Mouse (Mus musculus): ENCODE measurements around the gene Specc1l. TPM values are rescaled to one million over a fixed set of nuclear protein-coding genes. Genes with fewer than 3 reads are reported as not detected.

The Specc1l gene
- polyA plus RNA-seq, 1 experiment: 23.1 TPM

DNA sequence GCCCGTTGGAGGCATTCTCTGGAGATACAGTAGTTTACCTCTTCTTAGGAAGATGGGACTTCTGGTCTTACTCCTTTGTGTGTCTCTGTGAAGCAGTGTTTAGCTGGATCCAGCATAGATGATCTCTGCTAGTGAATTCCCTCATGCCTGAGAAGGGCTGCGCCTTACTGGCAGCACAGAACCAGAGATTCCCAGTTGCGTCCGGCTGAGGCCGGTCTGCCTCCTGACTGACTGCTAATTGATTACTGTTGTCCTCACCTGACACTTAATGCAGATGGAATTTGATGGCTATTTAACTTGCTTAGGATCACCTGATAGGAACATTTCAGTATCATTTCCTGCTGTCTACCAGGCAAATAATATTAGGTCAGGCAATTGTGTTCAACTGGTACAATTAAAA lies 49.4 kb downstream of the Specc1l start:
- Histone ChIP-seq H3K4me3 (ENCODE audit: insufficient read depth, low read length) (no peak overlapping the region), H3K4me1 (ENCODE audit: control insufficient read depth, insufficient read depth, low read length) (peaks cover 1% of the 10 kb centered on the region), H3K27ac (ENCODE audit: insufficient read depth, low read length) (no peak overlapping the region)
- TF ChIP-seq POLR2A (IDR thresholded peaks at IDR 0.05; ENCODE audit: extremely low read depth, insufficient read depth, low read length): no peak
- no peak for TF ChIP-seq CTCF (IDR thresholded peaks at IDR 0.05; ENCODE audit: extremely low read depth, insufficient read depth, low read length)

DNA sequence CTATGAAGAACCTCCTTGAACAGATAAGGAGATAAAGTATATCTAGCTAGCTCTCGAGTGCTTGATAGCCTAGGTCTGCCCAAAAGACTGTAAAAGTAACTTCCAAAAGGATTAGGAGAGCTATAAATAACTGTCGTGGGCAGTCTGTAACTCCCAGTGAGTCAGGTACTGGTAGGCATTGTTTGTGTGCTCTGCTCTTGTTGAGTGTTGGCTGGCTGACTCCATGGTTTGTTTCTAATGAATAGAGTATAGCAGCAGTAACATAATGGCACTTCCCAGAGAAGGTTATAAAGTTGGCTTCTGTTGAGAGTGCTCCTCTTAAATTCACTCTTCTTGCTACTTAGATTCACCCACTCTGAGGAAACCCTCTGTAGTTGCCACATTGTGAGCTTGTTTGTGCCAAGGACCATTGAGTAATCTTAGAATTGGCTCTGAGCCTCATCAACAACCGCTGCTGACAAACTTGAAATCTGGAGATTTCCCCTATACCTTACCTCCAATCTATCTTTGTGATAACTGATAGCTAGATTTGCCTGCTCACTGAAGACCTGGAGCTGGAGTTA lies 53.2 kb downstream of the Specc1l start:
- H3K27ac ChIP-seq (ENCODE audit: insufficient read depth, low read length): no peak overlapping the region
- H3K4me3 ChIP-seq (ENCODE audit: insufficient read depth, low read length): no peak overlapping the region
- TF ChIP-seq CTCF (IDR thresholded peaks at IDR 0.05; ENCODE audit: extremely low read depth, insufficient read depth, low read length): no peak
- TF ChIP-seq POLR2A (IDR thresholded peaks at IDR 0.05; ENCODE audit: extremely low read depth, insufficient read depth, low read length): no peak
- peaks cover 1% of the 10 kb centered on the region; the same call in 1 of the 2 replicates for H3K4me1 ChIP-seq (ENCODE audit: control insufficient read depth, insufficient read depth, low read length)

DNA sequence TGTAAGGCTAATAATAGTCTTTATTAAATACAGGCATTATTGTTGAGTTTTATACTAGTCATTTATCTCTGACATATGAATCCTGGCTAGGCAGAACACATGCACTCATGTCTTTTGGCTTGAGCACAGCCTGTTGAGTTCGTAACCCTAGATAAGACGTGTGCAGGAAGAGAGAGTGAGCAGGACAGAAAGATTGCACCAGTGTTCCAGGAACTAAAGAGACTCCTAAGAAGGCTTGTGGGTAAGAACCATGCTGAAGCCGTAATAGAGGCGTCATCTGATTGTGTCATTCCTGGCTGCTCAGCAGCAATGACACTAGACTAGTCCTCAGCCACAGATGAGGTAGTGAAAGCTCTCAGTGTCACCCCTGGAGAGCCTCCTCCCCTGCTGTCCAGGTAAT lies 61.1 kb downstream of the Specc1l start:
- TF ChIP-seq CTCF (IDR thresholded peaks at IDR 0.05; ENCODE audit: extremely low read depth, insufficient read depth, low read length) (no peak), POLR2A (IDR thresholded peaks at IDR 0.05; ENCODE audit: extremely low read depth, insufficient read depth, low read length) (no peak)
- H3K4me3 ChIP-seq (ENCODE audit: insufficient read depth, low read length): no peak overlapping the region
- no peaks in the 10 kb centered on the region for H3K4me1 ChIP-seq (ENCODE audit: control insufficient read depth, insufficient read depth, low read length)
- H3K27ac ChIP-seq (ENCODE audit: insufficient read depth, low read length): no peak overlapping the region

- H3K27ac ChIP-seq (ENCODE audit: insufficient read depth, low read length): no peak overlapping the region
- no peak for TF ChIP-seq POLR2A (IDR thresholded peaks at IDR 0.05; ENCODE audit: extremely low read depth, insufficient read depth, low read length)
- no peak for TF ChIP-seq CTCF (IDR thresholded peaks at IDR 0.05; ENCODE audit: extremely low read depth, insufficient read depth, low read length)
- no peaks in the 10 kb centered on the region for H3K4me1 ChIP-seq (ENCODE audit: control insufficient read depth, insufficient read depth, low read length)
- no peak overlapping the region for H3K4me3 ChIP-seq (ENCODE audit: insufficient read depth, low read length)
Measured at GRCm38 (mm10) chr10:75276427-75277013, 64.6 kb downstream of the Specc1l start.

GRCm38 (mm10) chr10:75277501-75277900 lies 65.6 kb downstream of the Specc1l start:
- Histone ChIP-seq H3K4me3 (ENCODE audit: insufficient read depth, low read length) (no peak overlapping the region), H3K4me1 (ENCODE audit: control insufficient read depth, insufficient read depth, low read length) (no peaks in the 10 kb centered on the region)
- TF ChIP-seq POLR2A (IDR thresholded peaks at IDR 0.05; ENCODE audit: extremely low read depth, insufficient read depth, low read length) (no peak), CTCF (IDR thresholded peaks at IDR 0.05; ENCODE audit: extremely low read depth, insufficient read depth, low read length) (peak; percentile 46)

GRCm38 (mm10) chr10:75282648-75283047 lies 70.8 kb downstream of the Specc1l start:
- no peak overlapping the region for H3K27ac ChIP-seq (ENCODE audit: insufficient read depth, low read length)
- H3K4me3 ChIP-seq (ENCODE audit: insufficient read depth, low read length): no peak overlapping the region
- TF ChIP-seq POLR2A (IDR thresholded peaks at IDR 0.05; ENCODE audit: extremely low read depth, insufficient read depth, low read length) (no peak), CTCF (IDR thresholded peaks at IDR 0.05; ENCODE audit: extremely low read depth, insufficient read depth, low read length) (no peak)
- no peaks in the 10 kb centered on the region for H3K4me1 ChIP-seq (ENCODE audit: control insufficient read depth, insufficient read depth, low read length)

More at GRCm38 (mm10) chr10:75277501-75277900, 65.6 kb downstream of the Specc1l start:
- no peak overlapping the region for H3K27ac ChIP-seq (ENCODE audit: insufficient read depth, low read length)

GRCm38 (mm10) chr10:75283821-75284220 lies 71.9 kb downstream of the Specc1l start:
- TF ChIP-seq POLR2A (IDR thresholded peaks at IDR 0.05; ENCODE audit: extremely low read depth, insufficient read depth, low read length) (no peak), CTCF (IDR thresholded peaks at IDR 0.05; ENCODE audit: extremely low read depth, insufficient read depth, low read length) (no peak)
- H3K4me3 ChIP-seq (ENCODE audit: insufficient read depth, low read length): no peak overlapping the region
- no peak overlapping the region for H3K27ac ChIP-seq (ENCODE audit: insufficient read depth, low read length)
- H3K4me1 ChIP-seq (ENCODE audit: control insufficient read depth, insufficient read depth, low read length): no peaks in the 10 kb centered on the region

DNA sequence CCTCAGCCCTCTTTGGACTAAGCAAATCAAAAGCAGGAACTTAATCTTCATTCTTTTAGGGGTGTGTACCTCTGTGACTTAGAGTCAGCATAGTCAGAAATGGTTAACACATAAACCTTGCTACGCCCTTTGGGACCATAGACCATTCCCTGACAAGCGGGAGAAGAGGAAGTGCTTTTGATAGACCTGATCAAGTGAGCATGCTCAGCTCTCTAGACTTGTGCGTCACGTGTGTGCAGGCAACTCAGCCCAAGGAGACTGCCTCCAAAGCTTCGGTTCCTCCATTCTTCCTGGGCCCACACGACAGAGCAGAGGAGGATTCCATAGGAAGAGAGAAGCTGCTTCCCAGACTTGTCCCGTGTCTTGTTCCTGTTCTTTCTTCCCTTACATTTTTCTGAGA lies 76.7 kb downstream of the Specc1l start:
- TF ChIP-seq CTCF (IDR thresholded peaks at IDR 0.05; ENCODE audit: extremely low read depth, insufficient read depth, low read length): no peak
- no peak for TF ChIP-seq POLR2A (IDR thresholded peaks at IDR 0.05; ENCODE audit: extremely low read depth, insufficient read depth, low read length)
- Histone ChIP-seq H3K27ac (ENCODE audit: insufficient read depth, low read length) (no peak overlapping the region), H3K4me3 (ENCODE audit: insufficient read depth, low read length) (no peak overlapping the region), H3K4me1 (ENCODE audit: control insufficient read depth, insufficient read depth, low read length) (no peaks in the 10 kb centered on the region)

- Histone ChIP-seq H3K27ac (ENCODE audit: insufficient read depth, low read length) (no peak overlapping the region), H3K4me1 (ENCODE audit: control insufficient read depth, insufficient read depth, low read length) (no peaks in the 10 kb centered on the region), H3K4me3 (ENCODE audit: insufficient read depth, low read length) (no peak overlapping the region)
- TF ChIP-seq POLR2A (IDR thresholded peaks at IDR 0.05; ENCODE audit: extremely low read depth, insufficient read depth, low read length): no peak
- TF ChIP-seq CTCF (IDR thresholded peaks at IDR 0.05; ENCODE audit: extremely low read depth, insufficient read depth, low read length): no peak
Measured at GRCm38 (mm10) chr10:75289392-75289791, 77.5 kb downstream of the Specc1l start.

DNA sequence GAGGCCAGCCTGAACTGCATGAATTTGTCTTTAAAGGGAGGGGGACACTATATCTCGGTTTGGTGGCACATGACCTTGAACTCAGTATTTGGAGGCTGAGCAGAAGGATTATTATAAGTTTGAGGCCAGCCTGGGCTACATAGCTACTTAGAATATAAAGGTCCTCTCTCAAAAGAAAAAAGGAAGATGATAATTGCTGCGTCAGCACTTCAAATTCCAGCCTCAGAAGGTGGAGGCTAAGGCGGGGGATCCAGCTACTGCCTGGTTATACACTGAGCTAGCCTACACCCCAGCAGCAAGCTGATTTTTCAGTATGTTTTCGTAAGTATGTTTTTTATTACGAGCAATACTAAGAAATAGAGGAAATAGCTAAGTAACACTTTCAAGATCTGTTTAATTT lies 78.8 kb downstream of the Specc1l start:
- H3K4me3 ChIP-seq (ENCODE audit: insufficient read depth, low read length): no peak overlapping the region
- TF ChIP-seq CTCF (IDR thresholded peaks at IDR 0.05; ENCODE audit: extremely low read depth, insufficient read depth, low read length): no peak
- no peak for TF ChIP-seq POLR2A (IDR thresholded peaks at IDR 0.05; ENCODE audit: extremely low read depth, insufficient read depth, low read length)
- no peaks in the 10 kb centered on the region for H3K4me1 ChIP-seq (ENCODE audit: control insufficient read depth, insufficient read depth, low read length)
- no peak overlapping the region for H3K27ac ChIP-seq (ENCODE audit: insufficient read depth, low read length)

Data from cortical plate, adult 2 months (tissue).